Mouse (Mus musculus): ENCODE data around the gene Olfr1039.
"Not testable (repeated sequence)": the region's sequence is repeated elsewhere in the genome, so short reads cannot be mapped to it uniquely, and the experiment has no call there.

Gene Olfr1039

DNA sequence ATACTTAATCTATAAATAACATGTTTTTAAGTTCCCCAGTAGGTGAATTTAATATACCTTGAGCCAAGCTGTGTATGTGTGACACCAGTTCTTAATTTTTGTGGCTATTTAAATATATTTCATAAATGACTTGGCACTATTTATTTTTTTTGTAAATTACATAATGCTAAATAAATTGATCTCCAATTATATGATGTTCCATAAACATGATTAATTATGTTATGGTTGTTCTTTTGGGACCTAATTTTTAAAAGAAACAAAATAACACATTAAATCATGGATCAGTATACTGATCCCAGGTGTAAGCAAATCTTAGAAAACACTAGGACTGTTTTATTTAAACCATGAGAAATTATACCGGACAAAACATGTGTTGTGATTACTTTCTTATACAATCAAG lies at the start of gene Olfr1039:
Gene Olfr1039, minus strand, starts transcription at position 101 of the 400 bp plus-strand sequence.
- no peak for DNase-seq (ENCODE audit: low read depth, low spot score)

DNA sequence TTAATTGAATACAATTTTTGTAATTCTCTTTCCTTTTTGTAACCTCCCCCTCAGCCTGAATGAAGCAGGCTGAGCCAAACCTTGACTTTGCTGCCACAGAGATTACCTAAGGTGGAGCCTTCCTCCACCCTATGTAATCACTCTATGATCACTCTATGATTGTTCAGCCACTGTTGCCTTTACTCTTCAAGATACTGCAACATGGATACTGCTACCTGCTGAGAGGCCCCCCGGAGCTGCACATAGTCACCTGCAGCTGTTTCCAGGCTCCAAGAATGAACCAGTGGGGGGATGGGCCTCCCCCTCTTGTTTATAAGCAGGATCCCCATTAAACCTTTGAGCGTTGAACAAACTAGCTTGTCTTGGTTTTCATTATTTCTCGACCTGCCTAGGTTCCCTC lies 44.2 kb upstream of the Olfr1039 start:
- DNase-seq (ENCODE audit: low read depth, low spot score), result no peak

DNA sequence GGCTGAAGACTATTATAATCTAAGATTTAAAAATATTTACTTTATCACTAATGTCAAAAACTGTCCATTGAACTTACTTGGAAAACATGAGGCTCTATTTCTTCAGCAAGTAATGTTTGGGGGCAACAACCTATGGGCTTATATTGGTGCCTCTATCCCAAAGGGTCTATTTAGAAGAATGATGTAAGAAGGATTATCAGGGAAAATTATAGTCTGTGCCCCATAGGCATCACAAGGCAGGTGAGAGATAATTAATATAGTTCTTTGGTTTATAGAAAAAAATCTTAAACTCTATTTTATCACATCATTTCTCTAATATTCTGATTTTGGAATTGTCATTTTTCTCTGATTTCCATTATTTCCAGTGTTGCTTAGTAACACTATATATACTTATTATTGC lies 42.0 kb upstream of the Olfr1039 start, which contains the start of gene Olfr1044:
Gene Olfr1044, minus strand, starts transcription at position 101 of the 400 bp plus-strand sequence.
- DNase-seq (ENCODE audit: low read depth, low spot score), result no peak

DNA sequence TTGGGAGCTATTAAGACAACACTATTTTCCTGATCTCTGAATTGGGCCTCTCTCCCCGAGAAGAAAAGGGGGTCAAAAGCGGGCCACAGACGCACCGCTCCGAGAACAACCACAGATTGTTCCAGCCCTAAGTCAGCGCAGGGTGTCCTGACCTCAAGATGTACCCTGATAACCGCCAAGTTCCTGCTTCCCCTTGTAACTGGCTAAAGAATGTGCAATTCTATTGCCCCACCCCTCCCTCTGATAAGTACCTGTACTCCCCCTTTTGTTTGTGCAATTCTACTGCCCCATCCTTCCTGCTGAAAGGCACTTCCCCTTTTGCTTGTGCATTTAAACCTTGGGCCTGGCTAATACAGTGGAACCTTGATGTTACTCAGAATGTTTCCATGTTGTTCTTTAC lies 39.7 kb upstream of the Olfr1039 start:
- DNase-seq (ENCODE audit: low read depth, low spot score), result not testable (repeated sequence)

DNA sequence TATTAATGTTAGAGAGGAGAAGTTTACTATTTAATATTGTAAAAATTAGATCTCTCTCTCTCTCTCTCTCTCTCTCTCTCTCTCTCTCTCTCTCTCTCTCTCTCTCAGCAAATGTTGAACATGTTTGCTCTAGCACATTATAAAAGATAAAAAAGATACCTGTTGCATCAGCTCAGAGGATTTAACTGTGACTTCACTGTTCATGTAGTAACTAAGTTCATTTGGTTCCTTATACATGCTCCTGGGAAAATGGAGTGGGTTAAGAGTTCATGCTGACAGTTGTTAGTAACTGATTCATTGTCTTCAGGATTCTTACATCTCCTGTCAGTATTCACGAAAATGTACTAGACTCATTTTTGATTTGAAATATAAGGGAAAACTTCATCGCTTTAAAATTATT lies 31.7 kb upstream of the Olfr1039 start, which contains the start of gene Olfr1043:
Gene Olfr1043, minus strand, starts transcription at position 101 of the 400 bp plus-strand sequence.
- no peak for DNase-seq (ENCODE audit: low read depth, low spot score)

DNA sequence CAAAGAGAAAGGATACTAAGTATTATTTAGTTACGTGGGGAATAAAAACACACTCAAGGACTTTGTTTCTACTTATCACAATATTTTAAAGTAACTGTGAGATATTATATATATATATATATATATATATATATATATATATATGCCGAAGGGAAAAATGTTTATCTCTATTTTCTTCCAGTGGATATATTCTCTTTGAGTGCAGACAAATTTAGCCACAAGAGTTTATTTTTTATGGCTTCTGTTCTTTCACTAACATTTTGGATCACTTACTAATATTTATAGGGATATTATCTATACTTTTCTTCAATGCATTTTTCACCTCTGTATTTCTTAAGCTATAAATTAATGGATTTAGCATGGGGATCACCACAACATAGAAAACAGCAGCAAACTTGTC lies 26.0 kb upstream of the Olfr1039 start, which contains the start of gene Olfr1042:
Gene Olfr1042, minus strand, starts transcription at position 101 of the 400 bp plus-strand sequence.
- no peak for DNase-seq (ENCODE audit: low read depth, low spot score)

DNA sequence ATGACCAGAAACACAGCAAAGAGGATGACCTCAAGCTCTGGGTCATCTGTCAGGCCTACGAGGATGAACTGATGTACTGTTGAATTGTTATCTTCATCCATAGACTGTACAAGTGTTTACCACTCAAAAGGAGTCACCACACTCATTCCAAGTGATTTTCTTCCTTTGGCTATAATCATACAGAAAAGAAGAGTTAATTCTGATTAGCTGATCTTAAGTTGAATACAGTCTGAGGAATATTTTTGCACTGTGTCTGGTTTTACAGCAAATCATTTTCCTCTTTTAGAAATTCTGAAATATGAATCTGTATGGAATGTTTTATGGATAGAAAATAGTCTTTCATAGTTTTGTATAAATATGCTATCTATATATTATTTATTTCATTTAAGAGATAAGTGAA lies 10.9 kb upstream of the Olfr1039 start, which contains the start of gene Olfr1040:
Gene Olfr1040, minus strand, starts transcription at position 101 of the 400 bp plus-strand sequence.
- DNase-seq (ENCODE audit: low read depth, low spot score), result no peak

DNA sequence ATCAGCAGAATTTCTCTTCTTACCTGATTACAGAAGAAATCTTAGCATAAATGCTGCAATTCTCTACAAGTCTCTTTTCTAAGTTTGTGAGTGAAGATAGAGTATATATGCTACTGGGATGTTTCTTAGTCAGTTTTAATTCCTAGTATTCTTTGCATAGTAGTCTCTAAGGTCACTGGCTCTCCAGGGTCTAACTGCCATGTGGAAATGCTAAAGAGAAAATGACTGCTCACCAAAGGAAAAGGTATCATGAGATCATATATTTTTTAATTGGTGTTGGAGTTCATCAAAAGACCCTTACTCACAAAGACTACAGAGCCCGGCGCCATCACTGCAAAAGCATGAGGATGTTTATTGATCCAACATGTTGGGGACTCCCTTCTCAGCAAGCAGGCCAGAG lies 48.4 kb downstream of the Olfr1039 start, which contains the start of gene Olfr1037:
Gene Olfr1037, minus strand, starts transcription at position 101 of the 400 bp plus-strand sequence.
- DNase-seq (ENCODE audit: low read depth, low spot score), result no peak

DNA sequence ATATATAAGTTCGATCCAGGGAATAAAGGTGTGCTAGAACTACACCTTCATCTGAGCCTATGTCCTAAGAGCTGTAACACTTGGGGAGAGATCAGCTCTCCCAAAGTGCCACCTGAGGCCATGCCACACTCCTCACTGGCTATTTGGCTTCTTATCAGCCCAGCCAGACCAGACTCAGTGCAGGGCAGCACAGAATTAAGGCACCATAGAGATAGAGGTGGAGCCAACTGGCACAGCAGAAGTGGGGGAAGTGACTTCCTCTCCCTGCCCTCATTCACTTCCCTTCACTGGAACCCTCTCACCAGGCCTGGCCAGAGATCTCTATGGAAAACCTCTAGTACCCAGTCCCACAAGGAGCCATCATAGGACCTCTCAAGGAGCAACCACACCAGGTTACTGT lies 55.2 kb downstream of the Olfr1039 start:
- not testable (repeated sequence) for DNase-seq (ENCODE audit: low read depth, low spot score)
